9 mouse cellular contexts compared by ENCODE assay signal in the genomic region with DNA sequence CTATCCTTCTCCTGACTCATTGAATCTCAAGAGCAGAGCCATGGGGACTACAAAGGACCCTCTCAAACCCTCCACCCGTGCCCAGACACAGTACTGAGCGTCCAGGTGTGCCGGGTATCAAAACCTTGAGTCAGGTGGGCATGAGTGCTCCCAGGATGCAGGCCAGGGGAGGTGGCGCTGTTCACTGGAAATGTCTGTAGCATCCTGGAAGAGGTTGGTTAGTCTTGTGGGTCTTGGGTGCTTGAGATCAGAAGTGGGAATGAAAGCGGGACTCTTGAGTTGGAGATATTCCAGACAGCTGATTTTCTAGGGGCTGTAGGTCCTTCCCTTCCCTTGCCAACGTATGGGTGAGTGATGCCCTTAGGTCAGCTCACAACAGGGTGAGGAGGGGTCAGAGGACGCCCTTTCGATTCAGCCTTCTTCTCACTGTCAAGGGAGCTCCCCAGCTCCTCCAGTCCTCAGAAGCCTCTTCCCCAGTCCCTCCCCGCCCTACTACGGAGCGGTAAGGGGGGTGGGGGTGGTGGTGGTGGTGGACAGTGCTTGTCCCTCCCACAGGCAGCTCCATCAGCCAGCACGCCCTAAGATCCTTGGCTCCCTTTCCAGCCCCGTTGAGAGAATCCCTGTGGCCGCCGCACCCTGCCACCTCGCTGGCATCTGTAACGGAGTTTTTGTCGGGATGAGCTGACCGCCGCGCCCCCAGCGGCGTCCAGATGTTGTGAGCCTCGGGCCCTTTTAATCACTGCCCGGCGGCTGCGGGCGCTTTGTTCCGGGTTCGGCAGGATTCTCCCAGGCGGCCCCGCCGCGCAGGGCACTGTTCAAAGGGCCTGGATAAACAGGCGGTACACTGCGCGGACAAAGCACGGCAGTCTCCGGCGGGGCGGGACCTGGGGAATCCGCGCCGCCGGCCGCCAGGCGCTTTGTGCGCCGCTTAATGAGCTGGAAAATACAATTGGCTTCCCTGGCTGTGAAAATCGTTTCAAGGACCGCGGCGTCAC. TPM values are rescaled to one million over a fixed set of nuclear protein-coding genes. Genes with fewer than 3 reads are reported as not detected.
DNase-seq lines count a peak whose midpoint lies in the region; ATAC-seq lines count a peak whose summit lies in the region.
"Had no signal": no experiment of that assay in that cellular context is flagged by ENCODE, and none has a peak within 500 bp of the region (broad histone marks: within the 10 kb centered on the region; RNA-seq: fewer than 3 reads in every experiment).

No protein-coding gene starts in this region.

- no peaks in the 10 kb centered on the region for H3K36me3 ChIP-seq in embryonic facial prominence, embryonic 15.5 days
- H3K36me3 ChIP-seq in intestine, embryonic 15.5 days: no peaks in the 10 kb centered on the region

- peaks cover 85% of the 10 kb centered on the region for H3K27me3 ChIP-seq in embryonic facial prominence, embryonic 15.5 days
- H3K27me3 ChIP-seq in intestine, embryonic 15.5 days (replicated peaks): peaks cover 78% of the 10 kb centered on the region

- peak; percentile 56 for DNase-seq in testis, postnatal 10 days (ENCODE audit: low spot score)
- DNase-seq in testis, postnatal 14 days (ENCODE audit: low spot score): no peak
- DNase-seq in lung, postnatal 4 days: peak; percentile 40 to 50
- DNase-seq in yolk sac, embryonic 10.5 days (ENCODE audit: low spot score): peak; percentile 35
- no peak for DNase-seq in cerebellum, adult 11-12 months
- DNase-seq in layer of hippocampus, adult 8-10 months (ENCODE audit: low spot score in 2 of 2): no peak

- 3% methylated on average over 53 of the region's 53 CpGs for WGBS in embryonic facial prominence, embryonic 15.5 days
- WGBS in intestine, embryonic 15.5 days: 3% methylated on average over 53 of the region's 53 CpGs

- peaks cover 28% of the 10 kb centered on the region for H3K4me1 ChIP-seq in embryonic facial prominence, embryonic 15.5 days
- peaks cover 23% of the 10 kb centered on the region for H3K4me1 ChIP-seq in intestine, embryonic 15.5 days (replicated peaks)

- H3K4me3 ChIP-seq in embryonic facial prominence, embryonic 15.5 days (replicated peaks): peak overlapping the region; percentile 46
- peak overlapping the region; percentile 43 for H3K4me3 ChIP-seq in intestine, embryonic 15.5 days (replicated peaks)

- no peaks in the 10 kb centered on the region for H3K9me3 ChIP-seq in embryonic facial prominence, embryonic 15.5 days (replicated peaks)
- H3K9me3 ChIP-seq in intestine, embryonic 15.5 days: no peaks in the 10 kb centered on the region

- peak overlapping the region; percentile 39 for H3K9ac ChIP-seq in embryonic facial prominence, embryonic 15.5 days
- H3K9ac ChIP-seq in intestine, embryonic 15.5 days: peak overlapping the region; percentile 45

- ATAC-seq in embryonic facial prominence, embryonic 15.5 days (ENCODE audit: insufficient number of reproducible peaks, low FRiP score, low TSS enrichment, low read depth): no peak
- peak; percentile 60 for ATAC-seq in intestine, embryonic 15.5 days

- H3K27ac ChIP-seq in embryonic facial prominence, embryonic 15.5 days (replicated peaks): no peak overlapping the region
- no peak overlapping the region for H3K27ac ChIP-seq in intestine, embryonic 15.5 days

- peak overlapping the region; percentile 83 for H3K4me2 ChIP-seq in embryonic facial prominence, embryonic 15.5 days (replicated peaks)
- H3K4me2 ChIP-seq in intestine, embryonic 15.5 days (replicated peaks): peak overlapping the region; percentile 91

RNA-seq across cellular contexts. Expression of a gene that starts 8.8 kb away (rescaled TPM):
- not detected in 2 replicates for polyA plus RNA-seq in embryonic facial prominence, embryonic 15.5 days (2015; fragmentation: Nextera tagmentation; extraction: Ambion mirVana)
- polyA plus RNA-seq in intestine, embryonic 15.5 days (2015; fragmentation: Nextera tagmentation; extraction: Ambion mirVana): not detected in 2 replicates
- total RNA-seq in layer of hippocampus, adult 8-10 months (2022): not detected
- polyA plus RNA-seq: spleen, adult 2 months had no signal

RNA-seq across cellular contexts. Expression of a gene that starts 21.2 kb away (rescaled TPM):
- 49.7 and 55.3 TPM in 2 replicates for polyA plus RNA-seq in embryonic facial prominence, embryonic 15.5 days (2015; fragmentation: Nextera tagmentation; extraction: Ambion mirVana)
- polyA plus RNA-seq in intestine, embryonic 15.5 days (2015; fragmentation: Nextera tagmentation; extraction: Ambion mirVana): 39.8 and 41.3 TPM in 2 replicates
- total RNA-seq in layer of hippocampus, adult 8-10 months (2022): 10 to 100 TPM; 36.0 to 39.0 (median 36.7) TPM

RNA-seq across cellular contexts. Expression of a gene that starts 21.5 kb away (rescaled TPM):
- polyA plus RNA-seq in embryonic facial prominence, embryonic 15.5 days (2015; fragmentation: Nextera tagmentation; extraction: Ambion mirVana): 38.5 and 39.0 TPM in 2 replicates
- polyA plus RNA-seq in intestine, embryonic 15.5 days (2015; fragmentation: Nextera tagmentation; extraction: Ambion mirVana): 32.2 and 32.9 TPM in 2 replicates
- total RNA-seq in layer of hippocampus, adult 8-10 months (2022): 10 to 100 TPM; 21.2 to 27.8 (median 27.0) TPM

RNA-seq across cellular contexts. Expression of a gene that starts 24.6 kb away (rescaled TPM):
- 3.4 and 3.7 TPM in 2 replicates for polyA plus RNA-seq in embryonic facial prominence, embryonic 15.5 days (2015; fragmentation: Nextera tagmentation; extraction: Ambion mirVana)
- polyA plus RNA-seq in intestine, embryonic 15.5 days (2015; fragmentation: Nextera tagmentation; extraction: Ambion mirVana): 3.4 and 3.7 TPM in 2 replicates
- total RNA-seq in layer of hippocampus, adult 8-10 months (2022): 100 to 1,000 TPM; 217 to 237 (median 229) TPM
- polyA plus RNA-seq: spleen, adult 2 months had no signal

RNA-seq across cellular contexts. Expression of a gene that starts 35.5 kb away (rescaled TPM):
- 0.28 TPM in 1 of 2 replicates, not detected in the other for polyA plus RNA-seq in embryonic facial prominence, embryonic 15.5 days (2015; fragmentation: Nextera tagmentation; extraction: Ambion mirVana)
- polyA plus RNA-seq in intestine, embryonic 15.5 days (2015; fragmentation: Nextera tagmentation; extraction: Ambion mirVana): 487 and 598 TPM in 2 replicates
- total RNA-seq in layer of hippocampus, adult 8-10 months (2022): under 1 TPM in 1 of 4 experiments, not detected in 3; 0.56 TPM
- polyA plus RNA-seq: spleen, adult 2 months had no signal

Comparison
In these comparisons a context has a peak if more than half of its experiments do, and no peak if none do; other contexts are left out.
1. DNase-seq: peak in testis, postnatal 10 days (single experiment), lung, postnatal 4 days (2 of 2) and yolk sac, embryonic 10.5 days (single experiment); none in testis, postnatal 14 days (single experiment), cerebellum, adult 11-12 months (single experiment) and layer of hippocampus, adult 8-10 months (0 of 2).